Mouse (Mus musculus) mesoderm, embryonic 11.5 days (tissue): Measurements from ENCODE around the gene Camk1d.

ENCODE experiments used
- DNase-seq: peaks from one replicate; pipeline ENCODE4 v3.0.0-alpha.2; 2012; ENCODE audit warnings: low read depth, low spot score

The Camk1d gene

DNA sequence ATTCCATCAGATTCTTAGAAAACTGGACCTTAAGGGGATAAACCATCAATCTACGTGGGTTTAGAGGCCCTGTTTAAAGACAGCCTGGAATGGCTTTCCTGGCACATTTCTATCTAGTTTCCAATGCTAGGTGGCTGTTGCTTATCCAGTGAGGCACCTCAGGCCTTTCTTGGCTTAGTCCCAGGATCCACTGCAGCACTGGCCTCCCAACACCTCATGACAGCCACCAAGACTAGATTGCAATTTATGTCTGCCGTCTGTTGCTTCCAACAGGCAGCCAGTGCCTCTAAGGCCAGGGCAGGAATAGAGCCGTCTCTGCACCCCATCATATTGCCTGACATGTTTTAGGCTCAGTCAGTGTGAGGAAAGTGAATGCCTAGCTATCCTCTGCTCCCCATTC, 389.5 kb downstream of the Camk1d start:
- DNase-seq, result no peak

- no peak for DNase-seq
Measured at GRCm38 (mm10) chr2:5321660-5322295, 392.5 kb downstream of the Camk1d start.

GRCm38 (mm10) chr2:5319138-5319537, 395.2 kb downstream of the Camk1d start:
- no peak for DNase-seq

- no peak for DNase-seq
Measured at GRCm38 (mm10) chr2:5316763-5317162, 397.6 kb downstream of the Camk1d start.

DNA sequence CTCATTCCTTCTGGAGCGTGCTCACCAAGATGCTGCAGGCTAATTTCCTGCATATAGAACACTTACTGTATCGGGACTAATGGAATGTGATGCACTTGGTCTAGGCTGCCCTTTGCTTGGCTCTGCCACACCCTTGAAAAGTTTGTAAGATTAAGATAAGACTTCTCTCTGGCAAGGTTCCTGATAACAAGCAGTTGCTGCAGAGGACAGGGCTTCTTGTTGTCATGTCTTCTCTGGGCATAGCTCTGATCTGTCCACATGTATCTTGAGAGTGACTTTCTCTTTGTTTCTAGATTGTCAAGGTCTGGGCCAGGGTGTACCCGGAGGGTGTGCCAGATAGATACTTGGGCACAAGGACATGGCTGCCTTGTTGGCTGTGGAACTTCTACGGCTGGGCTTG, 398.1 kb downstream of the Camk1d start:
- DNase-seq, result no peak

DNA sequence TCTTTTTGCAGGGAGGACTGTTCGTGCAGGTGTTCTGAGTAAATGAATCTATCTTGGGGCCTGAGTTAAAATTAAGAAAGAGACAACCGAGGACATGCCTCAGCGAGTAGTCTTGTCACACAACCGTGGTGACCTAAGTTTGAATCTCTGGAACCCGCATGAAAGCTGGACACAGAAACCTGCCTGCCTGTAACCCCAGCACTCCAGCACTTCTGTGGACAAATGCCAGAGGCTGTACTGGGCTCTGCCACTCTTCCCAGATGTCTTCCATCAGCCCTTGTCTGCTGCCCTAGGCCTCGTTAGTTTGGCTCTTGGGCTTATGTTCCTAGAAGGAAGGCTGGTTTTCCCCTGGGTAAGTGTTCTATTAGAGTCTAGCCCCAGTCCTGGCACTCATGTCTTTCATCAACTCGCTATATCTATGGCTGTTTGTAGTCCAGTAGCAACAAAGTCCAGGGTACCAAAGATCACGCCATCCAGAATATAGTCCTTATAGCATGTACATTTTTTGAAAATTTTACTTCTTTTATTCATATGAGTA, 399.0 kb downstream of the Camk1d start:
- DNase-seq, result no peak

DNA sequence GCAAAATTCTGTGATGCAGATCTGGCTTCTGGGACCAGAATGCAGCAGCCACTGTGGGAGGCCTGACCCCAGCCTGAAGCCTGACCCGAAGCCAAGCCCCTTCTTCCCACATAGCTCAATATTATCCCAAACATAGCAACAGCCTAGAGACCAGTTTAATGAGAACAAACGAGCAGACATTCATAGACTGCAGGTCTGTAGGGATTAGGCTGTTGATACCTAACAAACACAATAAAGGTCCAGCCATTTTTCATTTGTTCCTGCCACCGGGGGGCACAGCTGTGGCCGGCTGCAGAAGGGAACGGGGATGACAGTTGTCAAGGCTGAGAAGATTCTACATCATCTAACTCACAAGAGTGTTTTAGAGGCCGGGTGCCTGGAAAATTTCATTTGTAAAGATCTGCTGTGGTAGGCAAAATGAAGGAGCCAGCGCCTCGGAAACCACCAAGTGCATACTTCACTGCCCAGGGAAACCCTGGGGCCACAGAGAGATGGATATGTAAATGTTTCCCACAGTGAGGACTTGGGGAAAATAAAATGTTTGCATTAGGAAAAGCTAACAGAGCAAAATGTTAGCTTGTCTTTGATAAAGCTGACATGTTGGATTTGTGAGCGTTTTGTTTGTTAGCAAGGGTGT, 399.7 kb downstream of the Camk1d start:
- DNase-seq, result peak; percentile 63

- DNase-seq, result no peak
Measured at GRCm38 (mm10) chr2:5305156-5305555, 409.2 kb downstream of the Camk1d start.

- no peak for DNase-seq
Measured at GRCm38 (mm10) chr2:5304451-5304850, 409.9 kb downstream of the Camk1d start.

DNA sequence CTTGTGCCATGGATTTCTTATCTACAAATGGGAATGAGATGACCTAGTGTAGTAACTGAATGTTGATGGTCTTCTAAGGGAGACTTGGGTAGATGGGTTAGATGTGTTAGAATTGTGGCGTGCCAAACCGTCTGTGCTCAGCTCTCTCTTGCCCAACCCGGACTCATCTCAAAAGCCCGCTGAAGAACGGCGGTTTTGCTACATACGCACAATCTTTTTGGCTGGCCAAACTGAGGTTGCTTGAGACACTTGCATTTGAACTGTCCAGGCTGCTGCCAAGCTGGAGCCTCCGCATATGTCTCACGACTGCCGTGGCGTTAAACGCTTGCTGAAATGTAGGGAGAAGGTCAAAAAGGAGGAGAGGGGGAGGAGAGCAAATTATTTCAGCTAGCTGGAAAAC, 413.0 kb downstream of the Camk1d start:
- DNase-seq, result no peak

DNA sequence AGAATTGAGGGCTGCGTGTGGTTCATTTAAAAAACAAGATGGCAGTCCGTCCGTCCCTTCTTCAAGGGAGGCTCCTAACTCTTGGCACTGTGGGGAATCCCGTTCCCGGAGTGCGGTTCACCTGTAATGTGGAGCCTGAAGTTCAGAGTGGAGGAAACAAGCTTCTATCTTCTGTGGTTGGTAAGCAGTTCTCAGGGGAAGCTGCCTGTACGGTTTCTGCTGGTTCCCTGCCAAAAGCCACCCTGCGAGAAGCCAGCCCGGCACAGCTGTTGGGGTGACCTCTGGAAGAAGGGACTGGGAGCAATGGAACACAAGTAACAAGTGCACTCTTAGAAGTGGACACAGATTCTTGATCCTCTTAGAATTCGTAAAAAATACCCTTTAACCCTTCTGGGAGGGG, 416.2 kb downstream of the Camk1d start:
- DNase-seq, result no peak

- DNase-seq, result no peak
Measured at GRCm38 (mm10) chr2:5296749-5297545, 417.4 kb downstream of the Camk1d start.

GRCm38 (mm10) chr2:5295098-5295497, 419.2 kb downstream of the Camk1d start:
- DNase-seq, result no peak

DNA sequence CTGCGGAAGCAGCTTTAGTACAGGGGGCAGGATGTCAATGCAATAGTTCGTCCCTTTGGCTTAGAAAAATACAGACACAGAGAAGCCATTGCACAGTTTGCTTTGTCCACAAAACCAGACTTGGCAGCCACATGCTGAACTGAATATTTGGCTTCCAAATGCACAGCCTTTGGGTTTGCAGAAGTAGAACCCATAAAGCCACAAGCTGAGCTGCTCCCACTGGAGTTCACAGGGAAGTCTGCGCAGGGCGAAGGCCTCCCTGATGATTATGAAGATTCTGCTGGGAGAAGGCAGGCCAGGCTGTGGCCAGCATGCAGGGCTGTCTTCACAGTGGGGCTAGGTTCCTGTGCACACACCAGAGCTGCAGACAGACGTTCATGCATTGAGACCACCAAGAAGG, 419.9 kb downstream of the Camk1d start:
- no peak for DNase-seq

DNA sequence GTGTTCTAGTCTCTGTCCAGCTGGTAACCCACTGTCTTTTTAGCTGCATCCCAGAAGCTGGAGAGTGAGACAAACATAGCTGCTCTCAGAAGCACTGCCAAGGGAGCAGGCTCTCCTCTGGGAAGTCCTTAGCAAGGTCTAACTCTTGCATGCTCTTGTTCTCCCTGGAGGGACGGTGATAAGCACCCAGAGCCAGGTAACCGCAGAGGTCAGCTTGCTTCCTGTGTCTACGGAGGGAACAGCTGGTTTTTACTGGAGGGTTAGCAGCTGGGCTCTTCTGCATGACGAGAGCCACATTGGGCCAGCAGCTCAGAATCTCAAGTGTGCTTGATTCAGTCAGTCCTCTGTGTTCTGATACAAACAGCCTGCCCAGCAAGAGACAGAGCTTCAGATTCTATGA, 425.7 kb downstream of the Camk1d start:
- no peak for DNase-seq

- no peak for DNase-seq
Measured at GRCm38 (mm10) chr2:5287044-5287380, 427.3 kb downstream of the Camk1d start.

GRCm38 (mm10) chr2:5286189-5287043, 427.9 kb downstream of the Camk1d start:
- DNase-seq, result no peak

- no peak for DNase-seq
Measured at GRCm38 (mm10) chr2:5284351-5284750, 430.0 kb downstream of the Camk1d start.

GRCm38 (mm10) chr2:5282623-5283022, 431.7 kb downstream of the Camk1d start:
- no peak for DNase-seq

DNA sequence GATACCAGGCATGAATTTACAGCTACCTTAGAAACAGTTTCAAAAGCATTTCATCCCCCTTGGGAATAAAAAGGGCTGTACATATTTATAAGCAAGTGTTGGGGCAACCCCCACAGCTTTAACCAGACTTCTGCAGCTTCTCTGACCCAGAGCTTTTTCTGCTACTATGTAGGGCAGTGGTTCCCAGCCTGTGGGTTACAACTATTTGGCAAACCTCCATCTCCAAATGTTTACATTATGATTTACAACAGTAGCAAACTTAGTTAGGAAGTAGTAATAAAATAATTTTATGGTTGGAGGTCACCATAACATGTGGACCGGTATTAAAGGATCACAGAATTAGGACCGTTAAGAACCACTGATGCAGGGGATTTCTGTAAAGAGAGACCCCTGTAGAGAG, 446.3 kb downstream of the Camk1d start:
- DNase-seq, result no peak

DNA sequence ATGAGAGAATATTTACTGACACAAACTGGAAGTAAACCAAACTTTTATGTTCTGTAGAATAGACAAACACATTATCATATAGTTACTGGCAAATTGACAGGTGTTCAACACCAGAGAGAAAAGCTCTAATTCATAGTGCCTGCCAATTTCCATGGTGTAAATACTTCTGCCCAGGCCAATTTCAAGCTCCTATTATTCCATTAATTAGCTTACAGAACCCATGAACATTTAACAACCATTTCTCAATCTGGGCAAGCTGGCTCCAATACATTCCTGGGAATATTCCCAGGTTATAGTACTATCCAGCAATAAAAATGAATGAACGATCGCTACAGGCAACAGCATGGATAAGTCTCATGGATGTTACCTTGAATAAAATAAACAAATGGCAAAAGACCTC, 452.0 kb downstream of the Camk1d start:
- no peak for DNase-seq

GRCm38 (mm10) chr2:5258250-5258649, 456.1 kb downstream of the Camk1d start:
- no peak for DNase-seq
